8 mouse cellular contexts compared by ENCODE assay signal in the genomic region with DNA sequence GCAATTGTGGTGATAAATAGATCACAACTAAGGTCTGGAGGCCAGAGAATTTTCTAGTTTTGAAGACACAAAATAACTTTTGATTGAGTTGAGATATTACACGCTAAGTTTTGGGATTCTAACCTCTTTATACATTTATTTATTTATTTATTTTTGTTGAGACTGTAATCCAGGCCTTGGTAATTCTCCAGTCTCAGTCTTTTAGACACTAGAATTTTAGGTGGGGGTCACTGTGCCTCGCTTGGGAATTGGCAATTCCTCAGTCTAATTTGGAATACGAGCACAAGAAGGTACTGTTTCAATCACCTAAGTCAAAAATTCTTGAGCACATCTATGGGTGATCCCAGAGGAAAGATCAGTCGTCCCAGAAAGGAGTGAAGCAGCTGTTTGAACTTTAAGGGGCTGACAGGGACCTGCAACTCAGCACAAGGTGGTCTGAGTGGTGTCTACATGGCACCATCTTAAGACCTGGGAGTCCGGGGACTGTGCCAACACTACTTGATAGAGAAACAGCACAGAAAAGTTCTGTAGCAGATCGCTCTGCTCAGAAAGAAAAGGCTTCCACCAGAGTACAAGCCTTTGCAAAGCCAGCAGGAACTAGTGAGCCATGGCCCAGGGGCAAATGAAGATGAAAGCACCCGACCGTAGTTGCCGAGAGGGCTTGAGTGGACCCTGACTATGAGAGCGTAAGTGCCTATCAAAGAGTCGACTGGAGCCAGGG. TPM values are rescaled to one million over a fixed set of nuclear protein-coding genes. Genes with fewer than 3 reads are reported as not detected.
A peak's percentile ranks its signal among the peaks of the same experiment; 100 is the strongest.
DNase-seq lines count a peak whose midpoint lies in the region; ATAC-seq and TF ChIP-seq lines count a peak whose summit lies in the region.

No protein-coding gene starts in this region.

- peak; percentile 52 for ATAC-seq in forebrain, embryonic 12.5 days (ENCODE audit: low FRiP score)
- ATAC-seq in intestine, embryonic 14.5 days (replicated peaks; ENCODE audit: low FRiP score, low TSS enrichment, low read depth) = peak; percentile 73
- ATAC-seq in lung, postnatal 0 days = peak; percentile 59
- peak; percentile 53 for ATAC-seq in stomach, postnatal 0 days (ENCODE audit: low FRiP score, low TSS enrichment)

- peak overlapping the region; percentile 82 for H3K4me2 ChIP-seq in forebrain, embryonic 12.5 days
- H3K4me2 ChIP-seq in intestine, embryonic 14.5 days (ENCODE audit: low read length) = peak overlapping the region; percentile 96
- peak overlapping the region; percentile 72 for H3K4me2 ChIP-seq in lung, postnatal 0 days (replicated peaks; ENCODE audit: low read depth, low read length)
- H3K4me2 ChIP-seq in stomach, postnatal 0 days (replicated peaks; ENCODE audit: low read depth) = peak overlapping the region; percentile 91

- DNase-seq in left cerebral cortex, adult 18-20 months (ENCODE audit: low spot score in 2 of 2) = peak; percentile 4 to 8
- DNase-seq in left cerebral cortex, adult 8-10 months (ENCODE audit: low spot score in 2 of 2) = no peak
- peak; percentile 22 for DNase-seq in c-Kit-positive CD71-positive TER-119-positive erythroid progenitor cells, embryonic 14.5 days (ENCODE audit: low spot score)
- DNase-seq in intestine, embryonic 14.5 days (ENCODE audit: low spot score) = peak; percentile 71
- no peak for DNase-seq in lung, postnatal 0 days (ENCODE audit: low spot score)
- peak; percentile 17 for DNase-seq in stomach, postnatal 0 days (ENCODE audit: low spot score)
- DNase-seq in frontal cortex, postnatal 25 days (ENCODE audit: low spot score in 2 of 2) = no peak

- no peak for TF ChIP-seq EP300 in lung, postnatal 0 days (IDR thresholded peaks at IDR 0.05)
- no peak for TF ChIP-seq EP300 in stomach, postnatal 0 days (optimal IDR thresholded peaks at IDR 0.05)

- H3K4me1 ChIP-seq in forebrain, embryonic 12.5 days = peaks cover 16% of the 10 kb centered on the region
- H3K4me1 ChIP-seq in intestine, embryonic 14.5 days (replicated peaks; ENCODE audit: control insufficient read depth, insufficient read depth, low read length) = peaks cover 12% of the 10 kb centered on the region
- H3K4me1 ChIP-seq in lung, postnatal 0 days (ENCODE audit: insufficient read depth, low read depth, low read length) = peaks cover 7% of the 10 kb centered on the region; the same call in 1 of the 2 replicates
- H3K4me1 ChIP-seq in stomach, postnatal 0 days (replicated peaks; ENCODE audit: control insufficient read depth, insufficient read depth) = no peaks in the 10 kb centered on the region

- WGBS in forebrain, embryonic 12.5 days = 34% methylated on average over 11 of the region's 11 CpGs
- WGBS in intestine, embryonic 14.5 days = 39% methylated on average over 11 of the region's 11 CpGs
- 28% methylated on average over 11 of the region's 11 CpGs for WGBS in lung, postnatal 0 days
- WGBS in stomach, postnatal 0 days = 36% methylated on average over 11 of the region's 11 CpGs

- H3K4me3 ChIP-seq in forebrain, embryonic 12.5 days (replicated peaks) = peak overlapping the region; percentile 85
- H3K4me3 ChIP-seq in intestine, embryonic 14.5 days (ENCODE audit: low read depth, low read length) = peak overlapping the region; percentile 94
- H3K4me3 ChIP-seq in lung, postnatal 0 days (ENCODE audit: low read depth, low read length) = peak overlapping the region; percentile 70
- H3K4me3 ChIP-seq in stomach, postnatal 0 days (ENCODE audit: low read depth, low read length) = peak overlapping the region; percentile 77

- H3K36me3 ChIP-seq in forebrain, embryonic 12.5 days (replicated peaks) = peaks cover 9% of the 10 kb centered on the region; the same call in 1 of the 2 replicates
- peaks cover 18% of the 10 kb centered on the region for H3K36me3 ChIP-seq in intestine, embryonic 14.5 days (ENCODE audit: control insufficient read depth, insufficient read depth, low read length)
- H3K36me3 ChIP-seq in lung, postnatal 0 days (ENCODE audit: insufficient read depth, low read length) = no peaks in the 10 kb centered on the region
- peaks cover 3% of the 10 kb centered on the region; the same call in 1 of the 2 replicates for H3K36me3 ChIP-seq in stomach, postnatal 0 days (ENCODE audit: control insufficient read depth, insufficient read depth, low read length)

- no peak for TF ChIP-seq CTCF in lung, postnatal 0 days (IDR thresholded peaks at IDR 0.05)
- no peak for TF ChIP-seq CTCF in stomach, postnatal 0 days (IDR thresholded peaks at IDR 0.05; ENCODE audit: low read depth)

- H3K9me3 ChIP-seq in forebrain, embryonic 12.5 days = no peaks in the 10 kb centered on the region
- H3K9me3 ChIP-seq in intestine, embryonic 14.5 days (ENCODE audit: control insufficient read depth, low read length) = no peaks in the 10 kb centered on the region
- no peaks in the 10 kb centered on the region for H3K9me3 ChIP-seq in lung, postnatal 0 days (ENCODE audit: low read length)
- no peaks in the 10 kb centered on the region for H3K9me3 ChIP-seq in stomach, postnatal 0 days (ENCODE audit: control insufficient read depth, low read length)

- no peaks in the 10 kb centered on the region for H3K27me3 ChIP-seq in forebrain, embryonic 12.5 days
- H3K27me3 ChIP-seq in intestine, embryonic 14.5 days (replicated peaks; ENCODE audit: control insufficient read depth, insufficient read depth, low read length) = no peaks in the 10 kb centered on the region
- H3K27me3 ChIP-seq in lung, postnatal 0 days (replicated peaks; ENCODE audit: insufficient read depth, low read length) = no peaks in the 10 kb centered on the region
- no peaks in the 10 kb centered on the region for H3K27me3 ChIP-seq in stomach, postnatal 0 days (ENCODE audit: control insufficient read depth, insufficient read depth, low read length)

- peak overlapping the region; percentile 50; the same call in 1 of the 2 replicates for H3K27ac ChIP-seq in forebrain, embryonic 12.5 days
- H3K27ac ChIP-seq in intestine, embryonic 14.5 days (ENCODE audit: low read depth) = peak overlapping the region; percentile 51; the same call in 1 of the 2 replicates
- peak overlapping the region; percentile 73 for H3K27ac ChIP-seq in lung, postnatal 0 days (ENCODE audit: low read length)
- H3K27ac ChIP-seq in stomach, postnatal 0 days (replicated peaks) = peak overlapping the region; percentile 53; the same call in 1 of the 2 replicates

- H3K9ac ChIP-seq in forebrain, embryonic 12.5 days = peak overlapping the region; percentile 75
- H3K9ac ChIP-seq in intestine, embryonic 14.5 days (ENCODE audit: low read length) = peak overlapping the region; percentile 83
- peak overlapping the region; percentile 74 for H3K9ac ChIP-seq in lung, postnatal 0 days (replicated peaks; ENCODE audit: low read depth)
- peak overlapping the region; percentile 76 for H3K9ac ChIP-seq in stomach, postnatal 0 days (ENCODE audit: low read length)

RNA-seq across cellular contexts. Expression of gene Nol10, which starts 0.8 kb away (rescaled TPM):
- total RNA-seq in left cerebral cortex, adult 18-20 months (2021) = 10 to 100 TPM; 20.8 to 21.3 TPM
- total RNA-seq in left cerebral cortex, adult 8-10 months (2022) = 10 to 100 TPM; 18.7 to 20.9 (median 19.5) TPM
- polyA plus RNA-seq in forebrain, embryonic 12.5 days (2016; fragmentation: Nextera tagmentation; extraction: Ambion mirVana) = 30.7 and 32.4 TPM in 2 replicates
- polyA plus RNA-seq in intestine, embryonic 14.5 days (2014; fragmentation: Nextera tagmentation; extraction: Ambion mirVana) = 20.0 and 23.5 TPM in 2 replicates
- polyA plus RNA-seq in lung, postnatal 0 days (2015; fragmentation: Nextera tagmentation; extraction: Ambion mirVana) = 7.4 and 7.9 TPM in 2 replicates
- polyA plus RNA-seq in stomach, postnatal 0 days (2015; fragmentation: Nextera tagmentation; extraction: Ambion mirVana) = 7.3 and 8.2 TPM in 2 replicates

RNA-seq across cellular contexts. Expression of gene Atp6v1c2, which starts 18.3 kb away (rescaled TPM):
- total RNA-seq in left cerebral cortex, adult 18-20 months (2021) = 1 to 10 TPM; 3.1 to 4.7 TPM
- 1 to 10 TPM; 4.6 to 6.3 (median 4.8) TPM for total RNA-seq in left cerebral cortex, adult 8-10 months (2022)
- polyA plus RNA-seq in forebrain, embryonic 12.5 days (2016; fragmentation: Nextera tagmentation; extraction: Ambion mirVana) = 0.46 and 0.47 TPM in 2 replicates
- 0.14 and 0.40 TPM in 2 replicates for polyA plus RNA-seq in intestine, embryonic 14.5 days (2014; fragmentation: Nextera tagmentation; extraction: Ambion mirVana)
- polyA plus RNA-seq in lung, postnatal 0 days (2015; fragmentation: Nextera tagmentation; extraction: Ambion mirVana) = 55.6 and 56.4 TPM in 2 replicates
- polyA plus RNA-seq in stomach, postnatal 0 days (2015; fragmentation: Nextera tagmentation; extraction: Ambion mirVana) = 14.6 and 16.3 TPM in 2 replicates

Comparison
In these comparisons a context has a peak if more than half of its experiments do, and no peak if none do; other contexts are left out.
1. DNase-seq: peak in left cerebral cortex, adult 18-20 months (2 of 2), c-Kit-positive CD71-positive TER-119-positive erythroid progenitor cells, embryonic 14.5 days (single experiment), intestine, embryonic 14.5 days (single experiment) and stomach, postnatal 0 days (single experiment); none in left cerebral cortex, adult 8-10 months (0 of 2), lung, postnatal 0 days (single experiment) and frontal cortex, postnatal 25 days (0 of 2).
2. RNA of gene Atp6v1c2, which starts 18.3 kb away (polyA plus RNA-seq): 55.6 to 56.4 TPM in lung, postnatal 0 days and 14.6 to 16.3 TPM in stomach, postnatal 0 days; 0.46 to 0.47 TPM in forebrain, embryonic 12.5 days and 0.14 to 0.40 TPM in intestine, embryonic 14.5 days; every median in the first group is over 10 times any median in the second.
3. Peak in every context shown above with its lines, with median percentiles within 50 percentile points of each other: ATAC-seq, H3K27ac ChIP-seq, H3K4me2 ChIP-seq, H3K4me3 ChIP-seq and H3K9ac ChIP-seq.